Mouse (Mus musculus): ENCODE measurements around the gene Fam222a. TPM values are rescaled to one million over a fixed set of nuclear protein-coding genes. Genes with fewer than 3 reads are reported as not detected.

Gene Fam222a
- polyA plus RNA-seq, 1 experiment from 2014 or later = 2.3 TPM

- Histone ChIP-seq H3K27ac (replicated peaks) (peak overlapping the region; percentile 40; the same call in 1 of the 2 replicates), H3K4me3 (peak overlapping the region; percentile 36; the same call in 1 of the 2 replicates), H3K4me1 (peaks cover 65% of the 10 kb centered on the region), H3K27me3 (replicated peaks; ENCODE audit: low read depth, poor library complexity, severe bottlenecking) (peaks cover 49% of the 10 kb centered on the region), H3K9me3 (peaks cover 14% of the 10 kb centered on the region), H3K36me3 (replicated peaks) (no peaks in the 10 kb centered on the region)
- peak; percentile 56 for DNase-seq (ENCODE audit: low spot score)
- 8% methylated on average over 12 of the region's 12 CpGs for WGBS
These were observed 2.5 kb upstream of the Fam222a start for GRCm38 (mm10) chr5:114565305-114565704.

- Histone ChIP-seq H3K36me3 (replicated peaks) (no peaks in the 10 kb centered on the region), H3K27ac (replicated peaks) (0 out of 2 replicates have a peak overlapping the region, but pooled peaks have one; percentile 40), H3K27me3 (replicated peaks; ENCODE audit: low read depth, poor library complexity, severe bottlenecking) (peaks cover 53% of the 10 kb centered on the region), H3K9me3 (peaks cover 14% of the 10 kb centered on the region), H3K4me3 (no peak overlapping the region), H3K4me1 (peaks cover 65% of the 10 kb centered on the region)
- DNase-seq (ENCODE audit: low spot score) = no peak
- WGBS = 74% methylated on average over 6 of the region's 6 CpGs
These were observed 2.1 kb upstream of the Fam222a start for GRCm38 (mm10) chr5:114565751-114566150.

- H3K4me3 ChIP-seq = no peak overlapping the region; the same call in 1 of the 2 replicates
- no peak for DNase-seq (ENCODE audit: low spot score)
- no peaks in the 10 kb centered on the region for H3K36me3 ChIP-seq (replicated peaks)
- 87% methylated on average over 10 of the region's 10 CpGs for WGBS
- no peak overlapping the region for H3K27ac ChIP-seq (replicated peaks)
- H3K9me3 ChIP-seq = peaks cover 14% of the 10 kb centered on the region
- peaks cover 65% of the 10 kb centered on the region for H3K4me1 ChIP-seq
- H3K27me3 ChIP-seq (replicated peaks; ENCODE audit: low read depth, poor library complexity, severe bottlenecking) = peaks cover 60% of the 10 kb centered on the region
These were observed 1.4 kb upstream of the Fam222a start for GRCm38 (mm10) chr5:114566461-114566860.

DNA sequence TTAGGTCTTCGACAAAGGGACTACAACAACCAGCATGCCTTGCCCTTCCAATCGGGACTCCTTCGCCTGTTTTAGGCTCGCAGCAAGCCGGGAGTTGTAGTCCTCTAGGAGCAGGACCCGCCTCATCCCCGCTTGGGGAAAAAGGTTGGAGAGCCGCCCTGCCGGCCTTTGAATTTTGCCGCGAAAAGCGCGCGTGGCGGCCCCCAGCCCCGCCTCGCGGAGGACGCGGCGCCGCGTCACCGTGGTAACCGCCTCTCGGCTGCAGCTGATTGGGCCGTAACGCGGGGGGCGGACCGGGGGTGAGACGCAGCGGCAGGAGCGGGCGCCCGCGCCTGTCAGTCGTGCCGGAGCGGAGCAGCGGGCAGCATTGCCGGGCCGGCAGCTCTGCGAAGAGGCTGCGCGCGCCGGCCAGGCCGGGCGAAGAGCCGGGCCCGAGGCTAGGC is 720 bp upstream of the Fam222a start:
- under 1% methylated on average over 52 of the region's 52 CpGs for WGBS
- Histone ChIP-seq H3K9me3 (peaks cover 14% of the 10 kb centered on the region), H3K4me3 (peak overlapping the region; percentile 82), H3K27me3 (replicated peaks; ENCODE audit: low read depth, poor library complexity, severe bottlenecking) (peaks cover 67% of the 10 kb centered on the region), H3K27ac (replicated peaks) (peak overlapping the region; percentile 82), H3K4me1 (peaks cover 71% of the 10 kb centered on the region), H3K36me3 (replicated peaks) (no peaks in the 10 kb centered on the region)
- DNase-seq (ENCODE audit: low spot score) = peak; percentile 98

- Histone ChIP-seq H3K27ac (replicated peaks) (0 out of 2 replicates have a peak overlapping the region, but pooled peaks have one; percentile 82), H3K27me3 (replicated peaks; ENCODE audit: low read depth, poor library complexity, severe bottlenecking) (peaks cover 84% of the 10 kb centered on the region), H3K4me3 (peak overlapping the region; percentile 82), H3K36me3 (replicated peaks) (no peaks in the 10 kb centered on the region), H3K4me1 (peaks cover 84% of the 10 kb centered on the region), H3K9me3 (peaks cover 4% of the 10 kb centered on the region; the same call in 1 of the 2 replicates)
- no peak for DNase-seq (ENCODE audit: low spot score)
- 27% methylated on average over 5 of the region's 5 CpGs for WGBS
These were observed 1.0 kb downstream of the Fam222a start for GRCm38 (mm10) chr5:114568818-114569217.

- Histone ChIP-seq H3K9me3 (no peaks in the 10 kb centered on the region), H3K27ac (replicated peaks) (no peak overlapping the region), H3K4me1 (peaks cover 92% of the 10 kb centered on the region), H3K36me3 (replicated peaks) (no peaks in the 10 kb centered on the region), H3K4me3 (peak overlapping the region; percentile 82), H3K27me3 (replicated peaks; ENCODE audit: low read depth, poor library complexity, severe bottlenecking) (peaks cover 83% of the 10 kb centered on the region)
- WGBS = 37% methylated on average over 14 of the region's 16 CpGs
- DNase-seq (ENCODE audit: low spot score) = no peak
These were observed 2.3 kb downstream of the Fam222a start for GRCm38 (mm10) chr5:114569918-114570670.

GRCm38 (mm10) chr5:114570791-114571450 is 3.1 kb downstream of the Fam222a start:
- peaks cover 92% of the 10 kb centered on the region for H3K4me1 ChIP-seq
- no peaks in the 10 kb centered on the region for H3K9me3 ChIP-seq
- H3K27ac ChIP-seq (replicated peaks) = peak overlapping the region; percentile 58
- H3K4me3 ChIP-seq = peak overlapping the region; percentile 82
- no peaks in the 10 kb centered on the region for H3K36me3 ChIP-seq (replicated peaks)
- WGBS = 3% methylated on average over 14 of the region's 14 CpGs
- peaks cover 81% of the 10 kb centered on the region for H3K27me3 ChIP-seq (replicated peaks; ENCODE audit: low read depth, poor library complexity, severe bottlenecking)
- no peak for DNase-seq (ENCODE audit: low spot score)

GRCm38 (mm10) chr5:114571451-114572030 is 3.7 kb downstream of the Fam222a start:
- H3K27me3 ChIP-seq (replicated peaks; ENCODE audit: low read depth, poor library complexity, severe bottlenecking) = peaks cover 77% of the 10 kb centered on the region
- peak overlapping the region; percentile 58 for H3K27ac ChIP-seq (replicated peaks)
- no peaks in the 10 kb centered on the region for H3K36me3 ChIP-seq (replicated peaks)
- under 1% methylated on average over 39 of the region's 39 CpGs for WGBS
- peaks cover 98% of the 10 kb centered on the region for H3K4me1 ChIP-seq
- H3K9me3 ChIP-seq = no peaks in the 10 kb centered on the region
- peak overlapping the region; percentile 82 for H3K4me3 ChIP-seq
- peak; percentile 79 for DNase-seq (ENCODE audit: low spot score)

- 15% methylated on average over 2 of the region's 2 CpGs for WGBS
- peak overlapping the region; percentile 82 for H3K4me3 ChIP-seq
- no peaks in the 10 kb centered on the region for H3K36me3 ChIP-seq (replicated peaks)
- peaks cover 98% of the 10 kb centered on the region for H3K4me1 ChIP-seq
- no peak for DNase-seq (ENCODE audit: low spot score)
- peaks cover 76% of the 10 kb centered on the region for H3K27me3 ChIP-seq (replicated peaks; ENCODE audit: low read depth, poor library complexity, severe bottlenecking)
- H3K27ac ChIP-seq (replicated peaks) = no peak overlapping the region
- H3K9me3 ChIP-seq = no peaks in the 10 kb centered on the region
These were observed 5.2 kb downstream of the Fam222a start for GRCm38 (mm10) chr5:114572997-114573396.

DNA sequence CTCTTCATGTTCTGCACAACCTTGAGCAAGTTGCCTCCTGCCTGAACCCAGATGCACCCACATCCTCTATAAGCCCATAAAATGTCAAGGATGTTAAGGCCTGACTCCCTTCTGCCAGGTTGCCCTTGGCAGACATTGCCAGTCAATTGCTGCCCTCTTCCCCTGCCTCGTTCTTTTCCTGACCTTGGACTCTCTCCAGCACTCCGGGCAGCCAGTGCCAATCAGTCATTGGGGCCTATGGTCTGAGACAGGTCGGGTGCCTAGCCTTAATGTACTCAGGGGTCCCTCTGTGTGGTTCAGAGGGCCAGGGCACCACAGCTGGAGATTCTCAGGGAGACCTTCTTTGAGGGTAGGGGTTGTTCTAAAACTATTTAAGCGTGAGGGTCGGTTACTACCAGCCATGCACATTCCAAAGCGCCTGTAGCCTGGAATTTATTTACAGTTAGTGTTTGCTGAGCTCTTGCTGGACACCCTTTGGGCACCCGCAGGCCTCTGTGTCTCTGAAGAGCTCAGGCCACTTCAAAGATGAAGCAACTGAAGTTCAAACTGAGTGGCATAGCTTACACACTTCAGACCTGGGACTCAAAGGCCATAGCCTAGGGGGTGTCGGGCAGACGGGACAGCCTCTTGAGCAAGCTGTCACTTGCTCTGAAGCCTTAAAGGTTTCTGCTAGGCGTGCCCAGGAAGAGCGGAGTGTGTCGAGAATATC is 6.3 kb downstream of the Fam222a start:
- DNase-seq (ENCODE audit: low spot score) = no peak
- 70% methylated on average over 12 of the region's 12 CpGs for WGBS
- Histone ChIP-seq H3K36me3 (replicated peaks) (no peaks in the 10 kb centered on the region), H3K4me3 (peak overlapping the region; percentile 13; the same call in 1 of the 2 replicates), H3K4me1 (peaks cover 96% of the 10 kb centered on the region), H3K27me3 (replicated peaks; ENCODE audit: low read depth, poor library complexity, severe bottlenecking) (peaks cover 67% of the 10 kb centered on the region), H3K9me3 (no peaks in the 10 kb centered on the region), H3K27ac (replicated peaks) (no peak overlapping the region)

- no peaks in the 10 kb centered on the region for H3K9me3 ChIP-seq
- no peak for DNase-seq (ENCODE audit: low spot score)
- peaks cover 96% of the 10 kb centered on the region for H3K4me1 ChIP-seq
- H3K27ac ChIP-seq (replicated peaks) = no peak overlapping the region; the same call in 1 of the 2 replicates
- peaks cover 57% of the 10 kb centered on the region for H3K27me3 ChIP-seq (replicated peaks; ENCODE audit: low read depth, poor library complexity, severe bottlenecking)
- peaks cover 8% of the 10 kb centered on the region for H3K36me3 ChIP-seq (replicated peaks)
- peak overlapping the region; percentile 13; the same call in 1 of the 2 replicates for H3K4me3 ChIP-seq
- 39% methylated on average over 11 of the region's 11 CpGs for WGBS
These were observed 7.2 kb downstream of the Fam222a start for GRCm38 (mm10) chr5:114575010-114575409.

GRCm38 (mm10) chr5:114575530-114575929 is 7.7 kb downstream of the Fam222a start:
- H3K4me1 ChIP-seq = peaks cover 94% of the 10 kb centered on the region
- peaks cover 53% of the 10 kb centered on the region for H3K27me3 ChIP-seq (replicated peaks; ENCODE audit: low read depth, poor library complexity, severe bottlenecking)
- no peaks in the 10 kb centered on the region for H3K9me3 ChIP-seq
- 68% methylated on average over 7 of the region's 7 CpGs for WGBS
- 0 out of 2 replicates have a peak overlapping the region, but pooled peaks have one; percentile 8 for H3K27ac ChIP-seq (replicated peaks)
- no peak for DNase-seq (ENCODE audit: low spot score)
- peaks cover 10% of the 10 kb centered on the region for H3K36me3 ChIP-seq (replicated peaks)
- no peak overlapping the region; the same call in 1 of the 2 replicates for H3K4me3 ChIP-seq
